Mouse (Mus musculus): ENCODE results near the gene Scpep1. TPM values are rescaled to one million over a fixed set of nuclear protein-coding genes. Genes with fewer than 3 reads are reported as not detected.
A peak's percentile ranks its signal among the peaks of the same experiment; 100 is the strongest.

The Scpep1 gene
- total RNA-seq, 2 experiments from 2014 or later = 108 to 245 TPM

DNA sequence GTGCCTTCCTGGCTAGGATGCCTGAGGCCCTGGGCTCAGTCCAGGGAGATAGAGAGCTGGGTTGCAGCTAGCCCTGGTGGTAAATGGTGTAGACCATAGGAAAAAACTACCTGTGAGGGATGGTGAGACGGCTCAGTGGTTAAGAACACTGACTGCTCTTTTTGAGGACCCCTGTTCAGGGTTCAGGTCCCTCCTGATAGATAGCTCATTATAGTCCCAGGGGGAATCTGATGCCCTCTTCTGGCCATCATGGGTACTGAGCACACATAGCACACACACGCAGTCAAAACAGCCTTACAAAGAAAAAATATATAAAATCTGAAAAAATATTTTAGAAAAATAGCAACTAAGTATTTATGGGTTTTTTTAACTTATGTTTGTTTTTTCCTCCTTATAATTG, 21.1 kb upstream of the Scpep1 start:
- DNase-seq (ENCODE audit: low spot score in 2 of 2) = no peak

DNA sequence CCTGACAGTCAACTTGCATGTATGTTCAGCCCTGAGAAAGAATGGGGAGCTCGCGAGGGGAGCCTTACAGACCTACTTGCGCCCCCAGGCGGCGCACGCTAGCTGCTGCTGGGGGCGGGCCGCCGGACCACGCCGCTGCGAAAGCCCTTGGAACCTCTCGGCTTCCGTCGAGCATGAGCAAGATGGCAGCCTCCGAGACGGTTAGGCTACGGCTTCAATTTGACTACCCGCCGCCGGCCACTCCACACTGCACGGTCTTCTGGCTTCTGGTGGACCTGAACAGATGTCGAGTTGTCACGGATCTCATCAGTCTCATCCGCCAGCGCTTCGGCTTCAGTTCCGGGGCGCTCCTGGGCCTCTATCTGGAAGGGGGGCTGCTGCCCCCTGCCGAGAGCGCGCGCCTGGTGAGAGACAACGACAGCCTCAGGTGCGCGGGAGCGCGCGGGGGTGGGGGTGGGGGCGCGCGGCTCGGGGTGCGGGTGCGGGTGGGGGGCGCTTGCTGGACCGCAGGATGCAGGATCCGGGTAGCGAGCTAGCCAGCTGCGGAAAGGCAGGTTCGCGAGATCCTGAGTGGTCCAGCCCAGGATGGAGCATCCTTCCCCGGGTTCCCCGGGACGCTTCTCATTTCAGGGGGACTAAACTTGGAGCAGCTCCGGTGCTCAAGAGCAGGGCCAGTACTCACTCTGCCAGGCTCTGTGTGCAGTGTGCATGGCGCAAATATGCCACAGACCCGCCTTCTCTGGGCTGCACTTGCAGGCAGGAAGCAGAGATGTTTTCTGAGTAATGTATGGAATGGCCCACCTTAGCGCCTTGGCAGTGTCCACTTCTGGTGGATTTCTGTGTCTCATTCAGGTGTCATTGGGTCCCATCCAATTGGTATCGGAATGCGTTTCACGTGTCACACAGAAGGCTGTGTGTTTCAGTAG, 18.8 kb upstream of the Scpep1 start:
- DNase-seq (ENCODE audit: low spot score in 2 of 2) = peak; percentile 92 to 94

DNA sequence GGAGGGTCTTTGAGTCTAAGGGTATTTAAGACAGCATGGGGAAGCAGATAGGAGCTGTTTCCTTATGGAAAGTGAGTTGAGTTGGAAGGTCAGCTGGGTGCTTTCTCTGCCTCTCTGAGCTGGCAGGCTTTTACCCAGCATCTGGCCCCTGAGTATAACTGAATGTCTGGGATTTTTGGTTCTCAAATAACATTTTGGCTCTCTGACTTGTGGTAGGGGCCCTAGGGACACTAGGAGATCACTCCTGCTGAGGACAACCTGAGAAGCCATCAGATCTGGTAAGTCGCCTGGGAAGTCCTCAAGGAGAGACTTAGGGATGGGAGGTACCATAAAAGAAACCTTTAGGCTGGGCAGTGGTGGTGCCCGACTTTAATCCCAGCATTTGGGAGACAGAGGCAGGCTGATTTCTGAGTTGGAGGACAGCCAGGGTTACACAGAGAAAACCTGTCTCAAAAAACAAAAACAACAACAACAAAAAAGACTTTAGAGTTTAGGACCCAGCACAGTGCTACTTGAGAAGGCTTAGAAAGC, 15.0 kb upstream of the Scpep1 start, which contains the start of gene Coil:
Coil (plus strand) TSS at position 51 of the 531 bp plus-strand sequence.
- DNase-seq (ENCODE audit: low spot score in 2 of 2) = no peak

DNA sequence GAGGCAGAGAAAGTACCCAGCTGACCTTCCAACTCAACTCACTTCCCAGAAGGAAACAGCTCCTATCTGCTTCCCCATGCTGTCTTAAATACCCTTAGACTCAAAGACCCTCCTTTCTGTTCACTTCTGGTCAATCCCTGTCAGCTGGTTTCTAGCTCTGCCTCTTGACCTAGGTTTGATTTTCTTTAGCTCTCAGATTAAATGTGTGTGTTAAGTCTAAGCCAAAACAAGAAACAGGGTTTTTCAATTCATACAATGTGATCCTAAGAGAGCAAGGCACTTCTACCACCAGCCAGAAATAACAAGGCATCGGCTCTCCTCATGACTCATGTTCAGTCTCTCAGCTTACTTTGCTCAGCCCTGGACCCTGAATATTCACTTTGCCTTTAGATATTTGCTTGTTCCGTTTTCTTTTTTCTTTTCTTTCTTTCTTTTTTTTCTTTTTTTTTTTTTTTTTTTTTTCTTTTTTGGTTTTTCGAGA, 11.7 kb upstream of the Scpep1 start, which contains the start of gene Elobl:
Elobl (minus strand) TSS at position 51 of the 481 bp plus-strand sequence.
- no peak for DNase-seq (ENCODE audit: low spot score in 2 of 2)

DNA sequence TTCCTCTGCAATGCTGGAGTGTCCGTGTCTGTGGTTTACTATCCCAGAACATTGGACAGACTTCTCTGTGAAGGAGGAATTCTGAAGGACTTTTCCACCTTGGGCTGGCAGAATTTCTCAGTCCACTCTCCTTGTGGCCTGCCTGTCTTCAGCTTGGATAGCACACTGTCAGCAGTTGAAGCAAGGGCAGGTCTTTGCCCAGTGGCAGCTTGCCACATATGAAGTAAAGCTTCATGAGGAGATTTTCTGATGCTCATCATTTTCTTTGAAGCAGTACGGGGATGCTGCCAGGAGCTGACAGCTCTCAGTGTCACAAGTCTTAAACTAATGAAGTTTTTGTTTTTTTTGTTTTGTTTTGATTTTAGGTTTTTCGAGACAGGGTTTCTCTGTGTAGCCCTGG, 3.6 kb upstream of the Scpep1 start:
- DNase-seq (ENCODE audit: low spot score in 2 of 2) = no peak

DNA sequence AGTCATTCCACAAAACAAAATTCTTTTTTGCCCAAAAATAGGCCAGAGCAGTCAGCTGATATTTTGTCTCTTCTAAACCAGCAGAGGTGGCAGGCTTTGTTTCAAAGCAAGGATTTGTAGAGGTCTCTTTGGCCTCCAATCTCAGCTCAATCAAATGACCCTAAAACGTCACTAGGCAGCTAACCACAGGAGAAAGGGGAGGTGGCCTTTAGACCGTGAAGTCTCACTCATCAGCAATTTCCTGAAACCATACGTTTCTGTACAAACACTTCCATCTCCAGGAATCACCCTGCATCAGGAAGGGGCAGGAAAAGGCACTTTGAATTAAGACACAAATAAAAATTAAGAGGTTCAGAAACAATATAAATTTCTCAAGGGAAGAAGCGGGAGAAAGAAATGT, 462 bp downstream of the Scpep1 start:
- no peak for DNase-seq (ENCODE audit: low spot score in 2 of 2)

DNA sequence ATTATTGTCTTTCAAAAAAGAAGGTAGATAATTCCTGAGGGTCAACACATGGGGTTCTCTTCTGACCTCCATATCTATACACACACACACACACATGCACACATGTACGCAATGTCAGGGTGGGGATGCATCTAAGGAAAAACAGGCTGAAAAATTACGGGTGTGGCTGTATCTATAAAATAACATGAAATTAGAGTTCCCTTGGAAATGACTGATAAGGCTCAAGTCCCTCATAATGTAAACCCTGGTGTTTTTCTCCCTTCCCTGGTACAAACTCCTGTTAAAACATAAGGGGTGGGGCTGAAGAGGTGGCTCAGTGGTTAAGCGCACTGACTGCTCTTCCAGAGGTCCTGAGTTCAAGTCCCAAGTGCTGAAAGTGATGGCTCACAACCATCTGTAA, 1.7 kb downstream of the Scpep1 start:
- no peak for DNase-seq (ENCODE audit: low spot score in 2 of 2)

DNA sequence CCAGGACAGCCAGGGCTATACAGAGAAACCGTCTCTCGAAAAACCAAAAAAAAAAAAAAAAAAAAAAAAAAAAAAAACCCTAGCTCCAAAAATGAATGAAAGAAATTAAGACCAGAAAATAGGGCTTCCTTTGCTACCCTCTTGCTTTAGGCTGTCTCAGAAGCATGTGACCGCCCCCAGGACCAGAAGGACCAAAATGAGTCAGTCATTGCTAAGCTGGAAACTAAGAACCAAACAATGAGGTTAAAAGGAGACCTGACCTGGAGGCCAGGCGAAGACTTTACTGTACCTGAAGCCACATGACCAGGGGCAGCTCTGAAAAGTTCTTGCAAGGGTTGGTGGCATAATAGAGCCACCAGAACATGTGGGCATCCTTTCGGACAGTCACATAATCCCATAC, 3.1 kb downstream of the Scpep1 start:
- DNase-seq (ENCODE audit: low spot score in 2 of 2) = no peak

DNA sequence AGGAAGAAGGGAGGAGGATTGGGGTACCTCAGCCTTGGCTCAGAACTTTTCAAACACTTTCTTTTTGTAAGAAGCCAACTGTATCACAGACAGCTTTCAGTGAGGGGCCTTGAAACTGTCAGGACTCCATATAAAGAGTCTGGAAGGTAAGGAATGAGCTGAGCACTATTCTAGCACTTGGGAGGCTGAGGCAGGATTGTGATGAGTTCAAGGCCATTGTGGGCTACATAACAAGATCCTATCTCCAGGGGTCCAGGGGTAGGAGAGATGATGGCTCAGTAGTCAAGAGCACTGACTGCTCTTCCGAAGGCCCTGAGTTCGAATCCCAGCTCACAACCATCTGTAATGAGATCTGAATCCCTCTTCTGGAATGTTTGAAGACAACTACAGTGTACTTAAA, 3.7 kb downstream of the Scpep1 start:
- no peak for DNase-seq (ENCODE audit: low spot score in 2 of 2)

DNA sequence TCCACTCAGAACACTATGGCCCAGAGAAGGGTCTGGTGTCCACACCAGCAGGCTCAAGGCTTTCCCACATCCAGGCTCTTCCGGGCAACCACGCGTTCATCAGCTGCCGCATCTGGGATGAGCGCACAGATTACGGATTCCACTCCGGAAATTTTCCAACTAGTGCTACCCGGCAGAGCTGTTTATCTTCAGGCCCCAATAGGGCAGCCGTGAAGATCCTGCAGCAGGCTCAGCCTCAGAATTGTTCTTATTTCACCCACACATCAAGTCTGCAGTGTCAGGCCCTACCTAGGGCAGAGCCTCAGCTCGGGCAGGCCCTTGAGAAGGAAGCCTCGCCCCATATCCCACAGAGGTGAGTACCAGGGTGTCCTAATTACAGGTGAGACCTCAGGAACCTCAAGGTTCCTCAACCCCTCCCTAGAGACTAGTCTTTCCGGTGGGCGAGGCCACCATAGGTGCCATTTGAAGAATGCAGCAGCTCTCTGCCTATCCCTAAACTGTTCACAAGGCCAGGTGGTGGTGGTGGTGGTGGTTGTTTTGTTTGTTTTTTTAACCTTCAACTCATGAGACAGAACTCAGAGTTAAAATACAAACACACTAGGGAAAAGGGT, 4.5 kb downstream of the Scpep1 start:
- DNase-seq (ENCODE audit: low spot score in 2 of 2) = no peak

DNA sequence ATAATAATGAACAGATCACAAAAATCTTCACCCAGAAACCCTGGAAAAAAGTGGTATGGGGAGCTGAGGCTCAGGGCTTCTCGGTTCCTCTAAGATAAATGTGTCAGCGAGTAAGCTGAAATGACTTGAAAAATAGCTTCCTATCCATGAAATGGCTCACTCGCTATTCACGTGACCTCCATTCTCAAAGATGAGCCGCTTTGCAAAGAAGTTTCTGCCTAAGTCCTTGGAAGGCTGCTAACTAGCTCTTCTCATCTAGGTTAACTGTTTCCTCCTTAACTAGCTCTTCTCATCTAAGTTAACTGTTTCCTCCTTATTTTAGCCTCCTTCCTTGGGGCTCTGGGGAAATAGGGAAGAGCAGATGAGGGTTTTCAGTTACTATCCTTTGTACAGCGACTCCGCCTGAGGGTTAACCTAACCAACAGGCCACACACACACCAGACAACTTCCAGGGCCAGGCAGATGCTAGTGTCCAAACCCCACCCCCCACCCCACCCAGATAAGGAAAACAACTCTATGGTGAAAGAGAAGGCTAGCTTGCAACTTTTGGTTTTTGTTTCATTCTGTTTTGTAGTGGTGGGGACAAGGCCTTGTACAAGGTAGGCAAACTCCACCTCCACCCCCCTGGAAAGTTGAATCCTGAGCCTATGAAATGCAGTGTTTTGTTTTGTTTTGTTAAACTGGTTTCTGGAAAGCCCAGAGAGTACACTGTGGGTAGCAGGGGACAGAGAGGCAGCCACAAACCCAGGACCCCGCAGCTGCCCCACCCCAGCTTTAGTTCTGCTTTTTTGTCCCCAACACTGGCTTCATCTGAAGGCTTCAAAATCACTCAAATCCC, 5.2 kb downstream of the Scpep1 start:
- no peak for DNase-seq (ENCODE audit: low spot score in 2 of 2)

DNA sequence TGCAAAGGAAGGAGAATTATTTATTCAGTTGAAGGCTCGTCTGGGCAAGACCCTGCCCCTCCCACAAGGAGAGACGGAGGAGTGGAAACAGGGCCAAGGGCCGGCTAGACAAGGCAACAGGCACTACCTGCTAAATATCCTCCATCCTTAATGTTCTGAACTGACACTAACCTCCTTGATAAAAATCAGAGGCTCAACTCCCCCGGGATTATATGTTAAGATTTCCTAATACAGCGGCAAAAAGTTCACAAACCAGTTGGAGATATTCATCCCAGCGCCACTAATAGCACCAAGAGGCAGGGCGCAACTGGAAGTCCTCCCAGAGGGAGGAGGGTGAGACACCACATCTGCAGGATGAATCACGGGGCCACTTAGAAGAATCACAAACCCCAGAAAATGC, 6.4 kb downstream of the Scpep1 start:
- DNase-seq (ENCODE audit: low spot score in 2 of 2) = no peak

DNA sequence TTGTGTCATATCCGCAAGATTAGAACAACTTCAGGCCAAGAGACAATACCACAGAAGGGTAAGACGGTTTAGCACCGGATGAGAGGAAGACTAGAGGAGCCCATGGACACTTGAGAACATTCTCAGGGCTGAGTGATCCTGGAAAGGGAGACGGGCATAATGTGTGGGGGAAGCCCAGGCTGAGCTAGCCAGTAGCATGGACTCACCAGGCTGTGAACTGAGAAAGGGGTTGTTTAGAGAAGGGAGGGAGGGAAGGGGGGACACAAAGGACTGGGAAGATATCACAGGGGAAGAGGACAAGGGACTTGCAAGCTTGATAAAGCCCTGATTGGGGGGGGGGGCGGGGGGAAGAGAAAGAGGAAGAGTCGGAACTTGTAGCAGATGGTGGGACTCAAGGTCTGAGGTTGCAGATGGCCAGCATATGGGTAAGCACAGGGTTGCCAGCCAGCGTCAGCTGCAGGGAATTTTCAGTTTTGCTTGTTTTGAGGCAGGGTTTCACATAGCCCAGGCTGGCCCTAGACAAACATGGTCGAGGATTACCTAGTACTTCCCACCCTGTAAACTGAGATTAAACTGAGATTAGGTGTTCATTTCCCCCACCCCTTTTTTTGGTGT, 9.2 kb downstream of the Scpep1 start:
- DNase-seq (ENCODE audit: low spot score in 2 of 2) = no peak

DNA sequence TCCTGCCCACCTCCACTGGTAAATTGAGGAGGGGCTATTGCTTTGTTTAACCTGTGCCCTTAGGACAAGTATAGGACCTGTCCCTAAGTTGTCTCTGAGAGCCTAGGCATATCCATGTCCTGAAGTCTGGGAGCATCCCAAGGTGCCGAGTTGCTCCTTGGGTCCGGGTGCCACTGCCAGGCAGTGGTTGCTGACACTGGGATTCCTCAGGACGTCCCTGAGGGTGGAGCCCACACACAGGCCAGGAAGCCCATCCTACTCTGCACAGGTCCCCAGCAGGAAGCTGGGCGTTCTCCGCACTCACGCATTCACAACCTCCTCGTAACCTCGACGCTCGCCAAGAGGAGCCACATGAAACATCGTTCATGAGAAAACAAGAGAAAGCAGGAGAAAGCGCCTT, 13.8 kb downstream of the Scpep1 start:
- no peak for DNase-seq (ENCODE audit: low spot score in 2 of 2)

DNA sequence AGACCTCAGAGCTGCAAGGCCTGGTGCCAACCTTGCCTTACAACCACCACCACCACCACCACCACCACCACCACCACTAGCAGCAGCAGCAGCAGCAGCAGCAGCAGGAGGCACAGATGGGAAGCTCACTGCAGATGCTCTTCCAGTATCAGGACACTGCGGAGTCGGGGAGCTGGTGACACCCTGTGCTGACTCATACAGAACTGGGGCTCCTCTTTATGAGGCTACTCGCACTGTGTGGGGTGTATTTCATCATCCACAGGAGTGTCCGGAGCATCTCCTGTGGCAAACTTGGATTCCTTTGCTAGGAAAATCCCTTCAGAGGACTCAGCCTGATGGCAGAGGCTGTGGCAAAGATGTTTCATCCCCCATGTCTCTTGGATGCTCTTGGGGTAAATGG, 15.6 kb downstream of the Scpep1 start:
- no peak for DNase-seq (ENCODE audit: low spot score in 2 of 2)

DNA sequence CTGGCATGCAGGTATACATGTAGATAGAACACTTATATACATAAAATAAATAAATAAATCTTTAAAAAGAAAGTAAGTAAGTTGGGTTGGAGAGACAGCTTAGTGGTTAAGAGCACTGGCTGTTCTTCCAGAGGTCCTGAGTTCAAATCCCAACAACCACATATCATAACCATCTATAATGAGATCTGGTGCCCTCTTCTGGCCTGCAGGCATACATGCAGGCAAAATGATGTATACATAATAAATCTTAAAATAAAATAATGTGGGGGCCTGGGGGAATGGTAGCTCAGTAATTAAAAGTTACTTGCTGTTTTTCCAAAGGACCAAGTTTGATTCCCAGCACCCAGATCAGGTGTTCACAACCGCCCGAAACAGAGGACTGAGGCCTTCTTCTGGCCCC, 16.5 kb downstream of the Scpep1 start:
- DNase-seq (ENCODE audit: low spot score in 2 of 2) = no peak

DNA sequence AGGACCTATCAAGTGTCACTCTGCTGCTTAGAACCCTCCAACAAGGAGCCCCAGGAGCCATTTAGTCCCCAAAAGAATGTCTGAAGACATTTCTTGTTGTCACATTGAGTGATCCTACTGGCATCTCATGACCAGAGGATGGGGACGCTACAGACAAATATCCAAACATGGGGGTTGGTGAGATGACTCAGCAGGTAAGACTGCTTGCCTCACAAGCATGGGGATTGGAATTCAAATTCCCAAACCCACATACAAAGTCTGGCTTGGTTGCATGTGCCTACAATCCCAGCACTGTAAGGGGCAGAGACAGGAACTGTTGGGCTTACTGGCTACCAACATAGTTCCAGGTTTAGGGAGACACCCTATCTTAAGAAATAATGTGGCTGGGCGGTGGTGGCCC, 17.4 kb downstream of the Scpep1 start:
- no peak for DNase-seq (ENCODE audit: low spot score in 2 of 2)

DNA sequence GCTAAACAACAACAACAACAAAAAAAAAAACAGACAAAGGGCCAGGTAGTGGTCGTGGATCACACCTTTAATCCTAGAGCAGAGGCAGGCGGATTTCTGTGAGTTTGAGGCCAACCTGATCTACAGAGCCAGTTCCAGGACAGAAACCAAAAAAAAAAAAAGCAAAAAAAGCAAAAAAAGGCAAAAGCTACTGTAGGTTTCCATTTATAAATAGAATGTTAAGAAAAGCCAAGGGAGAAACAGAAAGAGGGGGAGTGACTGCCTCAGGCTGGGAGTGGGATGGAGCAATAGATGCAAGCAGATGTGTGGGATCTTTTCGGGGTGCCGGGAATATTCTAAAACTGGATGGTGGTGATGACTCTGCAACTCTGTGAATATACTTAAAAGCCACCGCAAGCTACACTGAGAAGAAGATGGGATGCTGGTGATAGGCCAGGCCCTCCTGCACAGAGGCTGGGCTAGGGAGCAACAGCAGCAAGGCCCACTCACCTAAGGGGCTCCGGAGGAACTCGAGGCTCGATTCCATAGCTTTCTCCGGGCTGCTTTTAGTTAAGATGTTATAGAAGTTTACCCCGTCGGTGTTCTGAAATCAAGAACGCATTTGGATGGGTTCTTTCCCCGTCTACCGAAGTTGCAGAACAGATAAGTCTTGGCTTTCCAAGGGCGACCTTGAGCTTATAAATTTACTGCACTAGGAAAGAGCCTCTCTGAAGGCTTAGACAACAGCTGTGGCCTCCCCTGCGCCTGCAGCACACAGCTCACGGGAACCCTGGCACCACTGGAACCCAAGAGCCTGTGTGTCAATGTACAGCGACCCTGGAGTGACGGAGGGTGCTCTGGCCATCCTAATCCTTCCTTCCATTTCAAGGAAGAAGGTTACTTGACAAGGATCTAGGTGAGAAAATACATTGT, 20.9 kb downstream of the Scpep1 start:
- no peak for DNase-seq (ENCODE audit: low spot score in 2 of 2)

DNA sequence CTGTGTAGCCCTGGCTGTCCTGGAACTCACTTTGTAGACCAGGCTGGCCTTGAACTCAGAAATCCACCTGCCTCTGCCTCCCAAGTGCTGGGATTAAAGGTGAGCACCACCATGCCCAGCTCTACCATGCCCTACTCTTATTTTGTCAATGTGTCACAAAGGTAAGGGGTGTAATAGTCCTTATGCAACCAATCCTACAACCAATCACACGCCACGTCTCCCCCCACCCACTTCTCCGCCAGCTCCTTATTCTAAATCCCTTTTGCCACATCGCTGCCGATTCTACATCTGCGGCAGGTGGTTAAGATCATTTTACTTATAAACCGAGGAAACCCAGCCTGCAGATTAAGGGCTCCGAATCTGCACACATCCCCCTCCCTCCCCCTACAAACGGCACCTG, 22.2 kb downstream of the Scpep1 start:
- DNase-seq (ENCODE audit: low spot score in 2 of 2) = no peak
